Mouse (Mus musculus) gastrocnemius, postnatal 14 days (tissue): Measurements from ENCODE around the gene Mansc4. TPM values are rescaled to one million over a fixed set of nuclear protein-coding genes. Genes with fewer than 3 reads are reported as not detected.

Experiments
- DNase-seq: peaks from one replicate; pipeline ENCODE4 v3.0.0; 2021; ENCODE audit warnings: mixed read lengths
- intact Hi-C: fragments of 180-260 bp; cut with DNase I; formaldehyde crosslinking; loops from one replicate; pipeline ENCODE4 v1.15.1; 2025; ENCODE audit warnings: low total_unique reads
- total RNA-seq, 2 experiments: library from RNA; stranded (reverse); gene quantifications; 2 replicates each; pipeline ENCODE4 v1.2.3; 2021

Gene Mansc4
- total RNA-seq, 2 experiments from 2014 or later: 0.18 TPM; not detected in 1

- DNase-seq: no peak
- intact Hi-C loops: no loop called here
These were observed 904 bp upstream of the Mansc4 start for GRCm38 (mm10) chr6:147087736-147088135.

- intact Hi-C loops: no loop called here
- DNase-seq: no peak
These were observed 1.3 kb downstream of the Mansc4 start for GRCm38 (mm10) chr6:147085398-147086040.

GRCm38 (mm10) chr6:147079919-147080318, 6.9 kb downstream of the Mansc4 start:
- no peak for DNase-seq
- intact Hi-C loops: no loop called here

- intact Hi-C loops: no loop called here
- DNase-seq: no peak
These were observed 10.0 kb downstream of the Mansc4 start for GRCm38 (mm10) chr6:147076878-147077277.

- DNase-seq: no peak
- intact Hi-C loops: no loop called here
These were observed 10.9 kb downstream of the Mansc4 start for GRCm38 (mm10) chr6:147075808-147076387.

- peak; percentile 80 for DNase-seq
- intact Hi-C loops: no loop called here
These were observed 21.9 kb downstream of the Mansc4 start for GRCm38 (mm10) chr6:147064944-147065261.

- no peak for DNase-seq
- intact Hi-C loops: no loop called here
These were observed 22.4 kb downstream of the Mansc4 start for GRCm38 (mm10) chr6:147064226-147064943.

GRCm38 (mm10) chr6:147062694-147063093, 24.1 kb downstream of the Mansc4 start:
- peak; percentile 18 for DNase-seq
- intact Hi-C loops: no loop called here

GRCm38 (mm10) chr6:147062034-147062433, 24.8 kb downstream of the Mansc4 start:
- no peak for DNase-seq
- intact Hi-C loops: no loop called here

- DNase-seq: no peak
- intact Hi-C loops: no loop called here
These were observed 25.2 kb downstream of the Mansc4 start for GRCm38 (mm10) chr6:147061630-147062029.

GRCm38 (mm10) chr6:147059326-147059725, 27.5 kb downstream of the Mansc4 start:
- no peak for DNase-seq
- intact Hi-C loops: no loop called here

- intact Hi-C loops: no loop called here
- DNase-seq: no peak
These were observed 31.4 kb downstream of the Mansc4 start for GRCm38 (mm10) chr6:147055374-147055977.

- intact Hi-C loops: no loop called here
These were observed 32.8 kb downstream of the Mansc4 start for GRCm38 (mm10) chr6:147053785-147054646.

GRCm38 (mm10) chr6:147052440-147052839, 34.4 kb downstream of the Mansc4 start:
- no peak for DNase-seq
- intact Hi-C loops: no loop called here

More at GRCm38 (mm10) chr6:147053785-147054646, 32.8 kb downstream of the Mansc4 start:
- DNase-seq: no peak

- intact Hi-C loops: no loop called here
- no peak for DNase-seq
These were observed 35.2 kb downstream of the Mansc4 start for GRCm38 (mm10) chr6:147051666-147052065.

- no peak for DNase-seq
- intact Hi-C loops: no loop called here
These were observed 37.5 kb downstream of the Mansc4 start for GRCm38 (mm10) chr6:147049239-147049805.

- DNase-seq: no peak
- intact Hi-C loops: no loop called here
These were observed 43.2 kb downstream of the Mansc4 start for GRCm38 (mm10) chr6:147043633-147044032.

- intact Hi-C loops: no loop called here
- DNase-seq: peak; percentile 92
These were observed 44.2 kb downstream of the Mansc4 start, which contains the start of gene Mrps35 for GRCm38 (mm10) chr6:147042291-147043290. Gene Mrps35 (plus strand): TSS chr6:147042764.
